Mouse (Mus musculus): ENCODE results near the gene Gm2237.
"Not testable (repeated sequence)": the region's sequence is repeated elsewhere in the genome, so short reads cannot be mapped to it uniquely, and the experiment has no call there.

Gene Gm2237

DNA sequence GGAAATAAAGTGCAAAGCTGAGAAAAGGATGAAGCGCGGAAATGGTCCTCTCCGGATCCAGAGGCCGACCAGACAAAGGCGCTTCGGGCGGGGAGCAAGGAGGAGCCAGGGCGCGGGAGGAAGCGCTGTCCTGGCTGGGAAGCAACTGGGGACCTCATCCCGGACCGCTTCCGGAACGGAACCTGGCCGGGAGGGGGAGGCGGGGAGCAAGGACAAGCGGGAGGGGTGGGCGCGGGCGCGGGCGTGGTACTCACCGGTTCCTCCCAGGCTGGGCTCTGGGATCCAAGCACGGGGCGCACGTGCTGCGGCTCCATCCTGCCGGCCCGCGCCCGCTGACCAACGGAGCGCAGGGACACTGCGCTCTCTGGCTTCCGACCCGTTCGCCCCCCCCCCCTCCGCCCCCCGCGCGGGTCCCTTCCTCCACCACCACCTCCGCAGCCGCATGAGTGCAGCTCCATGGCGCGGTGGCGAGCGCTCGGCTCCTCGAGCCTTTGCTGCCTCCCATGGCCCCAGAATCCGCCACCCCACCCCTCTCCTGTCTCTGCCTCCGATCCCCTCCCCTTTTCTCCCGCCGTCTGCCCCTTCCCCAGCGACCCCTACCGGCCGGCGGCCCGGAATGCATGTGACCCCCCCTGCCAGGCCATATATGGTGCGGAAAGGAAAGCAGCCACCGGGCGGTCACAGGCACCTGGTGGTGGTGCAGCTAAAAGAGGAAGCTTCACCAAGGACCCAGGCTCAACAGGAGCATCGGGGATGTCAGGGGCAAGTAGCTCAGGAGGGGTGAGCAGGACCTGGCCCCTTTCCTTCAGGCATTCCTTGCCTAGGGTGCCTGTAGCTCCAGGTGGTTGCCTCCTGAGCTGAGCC, at the start of gene Gm2237:
Gene Gm2237 (minus strand): TSS at position 332 of the 864 bp plus-strand sequence.
- peak; percentile 55 for DNase-seq

DNA sequence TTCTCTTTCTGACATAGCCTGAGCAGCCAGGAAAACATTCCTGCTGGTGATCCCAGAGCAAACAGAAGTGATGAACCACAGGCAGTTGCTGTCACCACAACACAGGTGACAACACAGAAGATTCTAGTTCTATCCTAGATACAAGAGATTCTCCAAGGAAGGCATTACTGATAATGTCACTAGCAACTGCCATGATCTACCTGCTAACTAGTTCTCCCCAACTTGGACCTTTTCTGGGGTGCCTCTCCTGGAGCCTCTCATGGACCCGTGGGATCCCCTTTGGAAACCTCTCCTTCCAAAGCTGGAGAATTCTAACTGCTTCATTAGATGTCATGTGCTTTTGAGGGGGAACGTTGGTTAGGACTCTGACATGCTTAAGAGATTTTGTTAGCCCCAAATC, 17.5 kb upstream of the Gm2237 start, which contains the start of gene Gm5458:
Gene Gm5458 (minus strand): TSS at position 101 of the 400 bp plus-strand sequence.
- DNase-seq: not testable (repeated sequence)

DNA sequence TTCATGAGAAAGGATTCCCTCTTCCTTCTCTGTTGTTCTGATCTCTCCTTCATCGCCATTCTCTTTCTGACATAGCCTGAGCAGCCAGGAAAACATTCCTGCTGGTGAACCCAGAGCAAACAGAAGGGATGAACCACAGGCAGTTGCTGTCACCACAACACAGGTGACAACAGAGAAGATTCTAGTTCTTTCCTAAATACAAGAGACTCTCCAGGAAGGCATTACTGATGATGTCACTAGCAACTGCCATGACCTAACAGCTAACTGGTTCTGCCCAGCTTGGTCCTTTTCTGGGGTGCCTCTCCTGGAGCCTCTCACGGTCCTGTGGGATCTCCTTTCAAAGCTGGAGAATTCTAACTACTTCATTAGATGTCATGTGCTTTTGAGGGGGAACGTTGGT, 35.1 kb downstream of the Gm2237 start, which contains the start of gene Gm2244:
Gene Gm2244 (minus strand): TSS at position 101 of the 400 bp plus-strand sequence.
- not testable (repeated sequence) for DNase-seq

Measured in lung, postnatal 10 days (tissue).